Mouse (Mus musculus) lung, adult 2 months (tissue): ENCODE results near the gene Steap1.

Source experiments
- CTCF ChIP-seq: fragments of 200-500 bp; IDR thresholded peaks from 2 replicates; pipeline ENCODE4 v1.5.1; 2011; ENCODE audit warnings: mild to moderate bottlenecking, low read length, control low read depth; ENCODE audit not compliant: insufficient read depth
- POLR2A ChIP-seq: fragments of 200-500 bp; IDR thresholded peaks from 2 replicates; pipeline ENCODE4 v1.6.1; 2011; ENCODE audit warnings: low read depth, mild to moderate bottlenecking, control low read depth, low read length, borderline replicate concordance; ENCODE audit errors: extremely low read depth

DNA sequence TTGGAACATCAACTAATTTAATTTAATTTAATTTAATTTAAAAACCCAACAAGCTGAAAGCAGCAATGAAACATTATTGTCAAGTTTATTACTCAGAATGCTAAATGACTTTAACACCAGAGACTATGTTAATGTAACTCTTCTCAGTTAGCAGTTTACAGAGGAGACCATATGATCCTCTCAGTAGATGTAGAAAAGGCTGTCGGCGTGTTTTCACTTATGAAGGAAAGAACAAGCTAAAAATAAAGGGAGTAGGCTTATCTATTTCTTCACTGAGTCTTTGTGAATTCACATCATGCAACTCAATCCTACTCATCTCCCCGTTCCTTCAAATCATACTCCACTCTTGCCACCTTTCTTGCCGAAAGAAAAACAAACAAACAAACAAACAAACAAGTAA, 38.1 kb downstream of the Steap1 start:
- TF ChIP-seq CTCF, result no peak
- no peak for TF ChIP-seq POLR2A
